Mouse (Mus musculus): Measurements from ENCODE around the gene Hpse2. TPM values are rescaled to one million over a fixed set of nuclear protein-coding genes. Genes with fewer than 3 reads are reported as not detected.

The Hpse2 gene
- total and polyA plus RNA-seq, 2 experiments from 2014 or later: 0.19 to 0.26 TPM

GRCm38 (mm10) chr19:43396327-43396726, 8.2 kb upstream of the Hpse2 start:
- H3K27me3 ChIP-seq (ENCODE audit: insufficient read depth, low read length): no peaks in the 10 kb centered on the region
- DNase-seq (ENCODE audit: low spot score) (peak; percentile 90), ATAC-seq (peak; percentile 63; the same call in 1 of the 2 replicates)
- TF ChIP-seq CTCF (IDR thresholded peaks at IDR 0.05; ENCODE audit: low read depth): peak; percentile 90
- no peaks in the 10 kb centered on the region for H3K9me3 ChIP-seq (ENCODE audit: low read length)
- no peak overlapping the region for H3K9ac ChIP-seq (replicated peaks; ENCODE audit: low read length)
- H3K27ac ChIP-seq: no peak overlapping the region
- H3K4me2 ChIP-seq (ENCODE audit: low read depth, low read length): no peak overlapping the region
- no peak overlapping the region for H3K4me3 ChIP-seq (ENCODE audit: low read length)
- no peaks in the 10 kb centered on the region for H3K36me3 ChIP-seq (ENCODE audit: insufficient read depth, low read length)
- no peaks in the 10 kb centered on the region for H3K4me1 ChIP-seq (ENCODE audit: insufficient read depth, low read length)
- 4% methylated on average over 4 of the region's 4 CpGs for WGBS

GRCm38 (mm10) chr19:43387071-43387770, 934 bp downstream of the Hpse2 start:
- H3K9me3 ChIP-seq (ENCODE audit: low read length): no peaks in the 10 kb centered on the region
- ATAC-seq: no peak
- no peaks in the 10 kb centered on the region for H3K36me3 ChIP-seq (ENCODE audit: insufficient read depth, low read length)
- no peak overlapping the region for H3K27ac ChIP-seq
- 0 out of 2 replicates have a peak, but pooled peaks cover 6% of the 10 kb centered on the region for H3K4me1 ChIP-seq (ENCODE audit: insufficient read depth, low read length)
- no peak for TF ChIP-seq CTCF (IDR thresholded peaks at IDR 0.05; ENCODE audit: low read depth)
- DNase-seq (ENCODE audit: low spot score): no peak
- peaks cover 60% of the 10 kb centered on the region for H3K27me3 ChIP-seq (ENCODE audit: insufficient read depth, low read length)
- H3K9ac ChIP-seq (replicated peaks; ENCODE audit: low read length): no peak overlapping the region
- H3K4me3 ChIP-seq (ENCODE audit: low read length): peak overlapping the region; percentile 36
- H3K4me2 ChIP-seq (ENCODE audit: low read depth, low read length): 0 out of 2 replicates have a peak overlapping the region, but pooled peaks have one; percentile 61
- 2% methylated on average over 14 of the region's 14 CpGs for WGBS

GRCm38 (mm10) chr19:43386041-43386952, 1.9 kb downstream of the Hpse2 start:
- Histone ChIP-seq H3K4me3 (ENCODE audit: low read length) (peak overlapping the region; percentile 36), H3K4me2 (ENCODE audit: low read depth, low read length) (peak overlapping the region; percentile 61), H3K27ac (no peak overlapping the region), H3K27me3 (ENCODE audit: insufficient read depth, low read length) (peaks cover 60% of the 10 kb centered on the region), H3K9ac (replicated peaks; ENCODE audit: low read length) (no peak overlapping the region), H3K9me3 (ENCODE audit: low read length) (no peaks in the 10 kb centered on the region), H3K4me1 (ENCODE audit: insufficient read depth, low read length) (0 out of 2 replicates have a peak, but pooled peaks cover 6% of the 10 kb centered on the region), H3K36me3 (ENCODE audit: insufficient read depth, low read length) (no peaks in the 10 kb centered on the region)
- ATAC-seq (no peak), DNase-seq (ENCODE audit: low spot score) (peak; percentile 5)
- TF ChIP-seq CTCF (IDR thresholded peaks at IDR 0.05; ENCODE audit: low read depth): no peak
- WGBS: under 1% methylated on average over 48 of the region's 48 CpGs

GRCm38 (mm10) chr19:43385451-43385850, 2.7 kb downstream of the Hpse2 start:
- DNase-seq (ENCODE audit: low spot score) (no peak), ATAC-seq (no peak)
- TF ChIP-seq CTCF (IDR thresholded peaks at IDR 0.05; ENCODE audit: low read depth): no peak
- WGBS: 3% methylated on average over 13 of the region's 13 CpGs
- H3K4me3 ChIP-seq (ENCODE audit: low read length): peak overlapping the region; percentile 33
- H3K4me2 ChIP-seq (ENCODE audit: low read depth, low read length): peak overlapping the region; percentile 54
- peaks cover 60% of the 10 kb centered on the region for H3K27me3 ChIP-seq (ENCODE audit: insufficient read depth, low read length)
- H3K4me1 ChIP-seq (ENCODE audit: insufficient read depth, low read length): 0 out of 2 replicates have a peak, but pooled peaks cover 6% of the 10 kb centered on the region
- no peak overlapping the region for H3K27ac ChIP-seq
- no peaks in the 10 kb centered on the region for H3K9me3 ChIP-seq (ENCODE audit: low read length)
- no peaks in the 10 kb centered on the region for H3K36me3 ChIP-seq (ENCODE audit: insufficient read depth, low read length)
- H3K9ac ChIP-seq (replicated peaks; ENCODE audit: low read length): no peak overlapping the region

DNA sequence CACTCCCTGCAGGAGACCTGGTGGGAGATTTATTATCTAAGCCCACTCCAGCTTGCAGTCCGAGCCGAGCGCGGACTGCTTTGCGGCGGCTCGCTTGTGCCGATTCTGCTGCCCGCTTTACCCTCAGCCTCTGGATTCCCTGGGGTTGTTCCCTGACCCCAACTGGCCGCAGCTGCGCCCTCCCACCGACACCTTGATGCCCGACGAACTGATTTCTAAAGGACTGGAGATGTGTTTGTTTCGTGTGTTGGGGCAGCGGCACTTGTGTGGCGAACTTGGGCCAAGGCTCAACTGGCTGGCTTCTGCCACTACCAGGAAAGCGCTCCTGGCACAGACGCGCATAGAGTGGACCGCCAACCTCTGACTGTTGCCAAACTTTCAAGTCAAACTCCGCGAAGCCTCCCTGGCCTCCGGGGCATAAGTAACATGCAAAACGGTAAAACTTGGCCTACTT, 3.1 kb downstream of the Hpse2 start:
- Histone ChIP-seq H3K9ac (replicated peaks; ENCODE audit: low read length) (no peak overlapping the region), H3K4me2 (ENCODE audit: low read depth, low read length) (peak overlapping the region; percentile 54), H3K4me3 (ENCODE audit: low read length) (peak overlapping the region; percentile 33), H3K36me3 (ENCODE audit: insufficient read depth, low read length) (no peaks in the 10 kb centered on the region), H3K9me3 (ENCODE audit: low read length) (no peaks in the 10 kb centered on the region), H3K27ac (no peak overlapping the region), H3K4me1 (ENCODE audit: insufficient read depth, low read length) (0 out of 2 replicates have a peak, but pooled peaks cover 6% of the 10 kb centered on the region), H3K27me3 (ENCODE audit: insufficient read depth, low read length) (peaks cover 60% of the 10 kb centered on the region)
- WGBS: 0% methylated on average over 25 of the region's 25 CpGs
- no peak for ATAC-seq
- TF ChIP-seq CTCF (IDR thresholded peaks at IDR 0.05; ENCODE audit: low read depth): no peak
- peak; percentile 65 for DNase-seq (ENCODE audit: low spot score)

- peaks cover 59% of the 10 kb centered on the region for H3K27me3 ChIP-seq (ENCODE audit: insufficient read depth, low read length)
- no peaks in the 10 kb centered on the region for H3K36me3 ChIP-seq (ENCODE audit: insufficient read depth, low read length)
Observed at GRCm38 (mm10) chr19:43384346-43384977, 3.7 kb downstream of the Hpse2 start.

More at GRCm38 (mm10) chr19:43384346-43384977, 3.7 kb downstream of the Hpse2 start:
- ATAC-seq (no peak), DNase-seq (ENCODE audit: low spot score) (no peak)
- Histone ChIP-seq H3K27ac (no peak overlapping the region), H3K4me3 (ENCODE audit: low read length) (peak overlapping the region; percentile 33), H3K9me3 (ENCODE audit: low read length) (no peaks in the 10 kb centered on the region), H3K4me2 (ENCODE audit: low read depth, low read length) (peak overlapping the region; percentile 54), H3K9ac (replicated peaks; ENCODE audit: low read length) (no peak overlapping the region), H3K4me1 (ENCODE audit: insufficient read depth, low read length) (0 out of 2 replicates have a peak, but pooled peaks cover 6% of the 10 kb centered on the region)
- WGBS: 4% methylated on average over 19 of the region's 19 CpGs
- TF ChIP-seq CTCF (IDR thresholded peaks at IDR 0.05; ENCODE audit: low read depth): no peak
